Mouse (Mus musculus): ENCODE results near the gene Vps4b.

The Vps4b gene

DNA sequence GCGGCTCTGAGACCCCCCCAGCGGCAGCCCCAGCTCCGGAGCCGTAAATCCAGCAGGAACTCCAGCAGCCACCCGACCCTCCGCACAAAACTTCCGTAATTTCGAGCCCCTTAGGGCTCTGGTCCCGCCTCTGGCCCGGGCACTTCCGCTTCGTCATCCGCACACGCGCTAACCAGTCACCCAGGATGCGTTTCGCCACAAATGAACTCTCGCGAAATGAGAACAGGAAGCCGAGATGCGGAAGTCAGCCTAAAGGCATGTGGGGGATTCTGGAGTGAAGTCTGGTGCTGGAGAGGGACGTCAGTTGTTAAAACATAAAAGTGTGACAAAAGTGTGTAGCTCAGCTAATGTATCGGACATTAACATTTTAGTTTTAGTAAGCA lies at the start of gene Vps4b:
TSS of gene Vps4b (minus strand) at position 187 of the 383 bp plus-strand sequence.
- peak; percentile 89 to 91 for DNase-seq (ENCODE audit: low spot score in 2 of 2)

DNA sequence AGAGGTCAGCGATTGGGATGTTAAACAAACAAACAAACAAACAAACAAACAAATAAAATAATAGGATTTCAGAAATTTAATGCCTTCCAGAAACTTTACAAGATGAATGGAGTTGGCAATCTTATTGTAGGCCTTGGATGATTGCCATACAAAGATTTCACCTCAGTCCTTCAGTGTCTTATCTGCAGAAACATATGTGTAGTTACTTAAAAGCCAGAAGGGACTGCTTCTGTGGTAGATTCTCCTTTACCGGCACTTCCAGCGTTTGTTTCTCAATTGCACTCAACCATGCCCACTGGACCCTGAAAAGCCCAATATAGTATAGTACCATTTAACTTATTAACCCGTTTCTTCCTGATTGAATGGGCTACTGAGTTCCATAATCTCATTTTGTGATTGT lies 32.3 kb upstream of the Vps4b start:
- DNase-seq (ENCODE audit: low spot score in 2 of 2), result no peak

DNA sequence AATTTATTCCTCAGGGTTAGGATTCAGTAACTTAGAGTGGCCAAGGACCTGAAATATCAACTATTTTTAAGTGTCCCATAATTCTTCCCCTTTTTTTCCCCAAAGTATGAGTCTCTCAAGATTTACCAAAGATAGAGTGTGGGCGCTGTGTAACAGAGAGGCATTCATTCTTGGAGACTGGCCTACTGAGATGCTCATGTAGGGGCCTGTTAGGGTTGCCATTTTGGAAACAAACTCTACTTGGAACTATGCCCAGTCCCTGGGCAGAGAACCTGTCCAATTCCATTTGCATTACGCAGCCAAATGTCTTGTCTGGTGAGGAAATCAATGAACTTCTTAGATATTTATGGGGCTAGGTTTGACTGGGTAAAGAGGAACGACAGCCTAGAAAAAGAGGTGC lies 25.8 kb upstream of the Vps4b start:
- no peak for DNase-seq (ENCODE audit: low spot score in 2 of 2)

DNA sequence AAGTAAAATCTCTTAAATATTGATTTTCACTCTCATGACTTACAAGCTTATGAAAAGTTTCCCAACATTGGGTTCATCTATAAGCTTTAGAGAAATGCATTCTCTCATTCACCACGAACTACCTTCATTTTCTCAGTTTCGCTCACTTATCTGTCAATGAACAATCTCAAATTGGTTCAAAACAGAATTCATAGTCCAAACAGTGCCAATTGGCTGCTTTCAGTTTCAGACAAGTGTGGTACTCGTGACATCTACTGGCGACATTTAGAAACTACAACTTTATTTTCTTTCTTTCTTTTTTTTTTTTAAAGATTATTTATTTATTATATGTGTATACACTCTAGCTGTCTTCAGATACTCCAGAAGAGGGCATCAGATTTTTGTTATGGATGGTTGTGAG lies 21.8 kb upstream of the Vps4b start:
- DNase-seq (ENCODE audit: low spot score in 2 of 2), result no peak

DNA sequence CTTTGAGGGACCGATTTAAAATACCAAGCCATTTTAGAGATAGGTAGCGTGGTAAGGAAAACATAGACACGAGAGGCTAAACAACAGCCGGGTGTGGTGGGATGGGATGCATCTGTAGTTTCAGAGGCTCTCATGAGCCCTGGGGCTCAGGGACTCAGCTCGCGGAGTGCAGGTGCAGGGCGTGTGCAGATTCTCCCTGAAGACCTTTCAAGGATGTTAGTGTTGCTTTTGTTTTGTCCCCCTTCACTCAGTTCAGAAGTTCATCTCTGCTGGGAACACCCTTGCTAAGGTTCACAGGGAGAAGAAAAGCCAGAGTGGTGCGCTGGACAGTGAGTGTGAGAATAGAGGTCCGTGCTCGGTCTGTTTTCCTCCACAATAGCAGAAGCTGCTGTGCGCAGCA lies 20.2 kb upstream of the Vps4b start:
- DNase-seq (ENCODE audit: low spot score in 2 of 2), result no peak

DNA sequence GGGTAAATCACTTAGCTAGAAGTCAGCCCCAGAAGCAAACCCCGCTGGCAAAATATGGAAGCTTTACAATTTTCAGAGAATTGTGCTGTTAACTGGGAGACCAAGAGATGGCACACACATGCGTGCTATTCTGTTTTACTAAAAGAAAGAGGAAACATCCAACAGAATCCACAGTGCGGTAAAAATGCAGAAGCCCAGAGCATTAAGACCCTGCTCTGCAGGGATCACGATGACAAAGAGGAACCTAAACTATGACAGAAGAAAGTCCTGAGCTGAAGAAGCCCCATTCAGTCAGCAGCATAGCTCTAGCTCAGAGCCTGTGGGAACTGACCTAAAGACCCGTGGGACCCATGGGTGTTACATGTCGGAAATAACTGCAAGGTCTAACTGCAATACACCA lies 18.7 kb upstream of the Vps4b start:
- no peak for DNase-seq (ENCODE audit: low spot score in 2 of 2)

DNA sequence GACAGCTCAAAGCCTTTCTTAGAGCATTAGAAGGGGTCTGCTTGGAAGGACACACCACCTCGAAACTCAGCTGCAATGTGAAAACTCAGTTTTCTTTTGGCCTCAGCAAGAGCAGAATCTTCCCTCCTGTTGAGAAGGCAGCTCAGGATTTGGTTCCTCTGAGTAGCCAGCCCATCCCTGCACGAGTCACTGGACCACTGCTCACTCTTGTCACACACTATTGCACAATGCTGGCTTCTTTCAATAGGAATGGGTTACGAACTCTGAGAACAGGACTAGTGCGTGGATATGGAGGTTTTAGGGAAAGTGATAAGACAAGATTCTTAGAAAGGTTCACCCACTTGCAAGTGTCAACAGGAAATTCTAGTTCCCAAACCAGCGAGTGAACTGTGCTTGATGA lies 18.3 kb upstream of the Vps4b start:
- DNase-seq (ENCODE audit: low spot score in 2 of 2), result no peak

DNA sequence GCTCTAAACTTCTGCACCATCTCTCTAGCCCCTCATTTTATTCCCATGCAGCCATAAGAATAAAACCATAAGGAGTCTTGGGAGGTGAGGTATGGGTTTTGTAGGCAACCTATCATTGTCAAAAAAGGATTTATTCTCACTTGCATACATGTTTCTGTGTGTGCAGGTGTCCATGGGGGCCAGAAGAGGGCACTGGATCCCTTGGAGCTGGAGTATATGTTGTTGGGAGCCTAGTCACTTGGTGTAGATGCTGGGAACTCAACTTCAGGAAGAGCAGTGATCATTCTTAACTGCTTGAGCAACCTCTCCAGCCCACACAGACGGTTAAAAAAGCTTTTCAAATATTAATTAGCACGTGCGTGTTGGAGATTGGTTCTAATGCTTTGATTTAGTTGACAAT lies 3.4 kb upstream of the Vps4b start:
- DNase-seq (ENCODE audit: low spot score in 2 of 2), result no peak

DNA sequence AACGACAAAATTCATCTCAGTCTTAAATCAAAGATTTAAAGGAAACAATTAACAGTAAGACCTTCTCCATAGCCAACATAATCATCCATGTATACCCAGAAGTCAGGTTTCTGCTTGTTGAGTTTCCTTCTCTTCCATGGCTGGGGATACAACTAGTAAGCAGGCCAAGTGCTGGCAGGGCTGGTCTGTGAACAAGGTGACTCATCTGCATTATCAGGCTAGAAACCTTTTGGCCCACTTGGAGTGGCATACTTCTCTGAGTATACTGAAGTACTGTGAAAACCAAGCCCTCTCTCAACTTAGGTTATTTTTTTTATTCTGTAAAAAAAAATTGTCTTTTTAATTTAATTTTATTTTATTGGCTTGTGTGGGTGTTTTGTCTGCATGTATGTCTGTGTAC lies 2.9 kb upstream of the Vps4b start:
- DNase-seq (ENCODE audit: low spot score in 2 of 2), result no peak

DNA sequence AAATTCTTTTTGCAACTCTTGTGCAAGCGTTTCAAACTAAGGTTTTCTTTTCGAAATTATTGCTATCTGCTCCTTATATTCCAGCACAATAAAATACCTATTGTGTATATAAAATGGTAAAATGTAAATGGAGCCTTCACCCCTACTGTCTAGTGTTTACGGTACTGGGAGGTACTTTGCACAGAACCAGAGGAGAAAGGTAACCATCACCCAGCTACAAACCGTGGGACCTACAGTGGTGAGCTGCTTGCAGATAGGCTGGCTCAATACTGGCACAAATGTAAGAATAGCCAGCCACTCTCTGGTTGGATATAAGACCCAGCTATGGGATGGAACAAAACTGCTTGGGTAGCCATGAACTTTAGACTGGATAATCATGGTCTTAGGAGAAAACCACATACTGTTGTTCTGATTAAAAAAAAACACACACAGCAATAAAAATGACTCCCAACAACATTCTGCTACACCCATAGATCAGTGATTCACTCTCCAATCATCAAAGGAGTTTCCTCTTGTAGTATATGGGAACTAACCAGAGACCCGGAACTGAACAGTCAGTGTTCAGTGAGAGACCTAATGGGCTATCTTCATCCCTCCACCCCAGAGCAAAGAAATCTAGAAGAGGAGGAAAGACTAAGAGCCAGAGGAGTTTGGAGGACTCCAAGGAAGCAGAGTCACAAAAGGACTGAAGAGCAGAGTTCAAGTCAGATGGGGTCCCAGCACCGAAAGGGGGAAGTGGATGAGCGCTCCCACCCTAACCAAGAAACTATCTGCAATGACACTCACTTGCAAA lies 655 bp upstream of the Vps4b start:
- DNase-seq (ENCODE audit: low spot score in 2 of 2), result no peak

DNA sequence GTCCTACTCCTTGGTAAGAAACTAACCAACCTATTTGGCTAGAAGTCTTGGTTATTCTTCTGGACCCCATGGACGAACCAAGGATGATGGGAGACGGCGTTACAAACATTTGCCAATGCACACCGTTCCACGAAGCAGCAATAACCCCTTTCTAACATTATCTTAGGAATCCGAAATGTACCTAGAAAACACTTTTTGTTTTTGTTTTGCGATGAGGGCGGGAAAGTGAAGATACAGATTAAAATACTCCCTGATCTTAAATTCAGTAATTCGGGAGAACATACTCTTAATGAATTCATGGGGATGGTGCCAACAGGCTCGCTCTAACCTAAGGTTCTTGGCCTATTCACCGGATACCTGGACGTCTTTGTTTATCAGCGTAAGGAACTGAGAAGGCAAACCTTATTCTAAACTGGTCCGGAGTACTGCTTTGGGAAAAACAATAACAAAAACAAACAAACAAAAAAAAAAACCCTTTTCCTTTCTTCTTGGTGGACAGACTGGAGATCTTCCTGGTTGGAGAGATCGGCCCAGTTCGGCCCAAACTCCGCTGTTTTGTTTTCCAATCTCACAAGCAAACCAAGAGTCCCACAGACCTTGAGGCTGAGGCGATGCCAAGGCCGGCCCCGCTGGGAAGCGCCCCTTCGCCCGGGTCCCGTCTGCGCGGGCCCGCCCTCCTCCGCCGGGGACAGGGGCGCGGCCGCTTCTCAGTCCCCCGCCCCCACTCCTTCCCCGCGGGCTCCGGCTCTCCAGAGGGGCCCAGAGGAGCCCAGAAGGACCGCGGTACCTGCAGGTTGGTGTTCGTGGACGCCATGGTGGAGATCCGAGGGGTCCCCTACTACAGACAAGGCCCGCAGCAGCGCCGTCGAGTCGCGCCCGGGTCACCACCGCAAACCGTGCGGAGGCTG lies 640 bp downstream of the Vps4b start:
- DNase-seq (ENCODE audit: low spot score in 2 of 2), result no peak

DNA sequence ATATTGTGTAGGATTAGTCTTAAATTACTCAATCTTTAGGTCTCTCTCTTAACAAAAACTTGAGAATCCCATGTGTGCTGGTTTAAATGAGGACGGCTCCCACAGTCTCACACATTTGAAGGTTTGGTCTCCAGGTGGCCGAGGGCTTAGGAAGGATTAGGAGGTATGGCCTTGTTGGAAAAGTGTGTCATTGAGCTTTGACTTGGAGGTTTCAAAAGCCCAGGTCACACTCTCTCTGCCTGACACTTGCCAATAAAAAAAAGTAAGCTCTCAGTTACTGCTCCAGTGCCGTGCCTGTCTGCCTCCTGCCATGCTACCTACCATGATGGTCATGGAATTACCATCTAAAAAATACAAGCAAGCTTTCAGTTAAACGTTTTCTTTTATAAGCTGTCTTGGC lies 21.6 kb downstream of the Vps4b start:
- no peak for DNase-seq (ENCODE audit: low spot score in 2 of 2)

DNA sequence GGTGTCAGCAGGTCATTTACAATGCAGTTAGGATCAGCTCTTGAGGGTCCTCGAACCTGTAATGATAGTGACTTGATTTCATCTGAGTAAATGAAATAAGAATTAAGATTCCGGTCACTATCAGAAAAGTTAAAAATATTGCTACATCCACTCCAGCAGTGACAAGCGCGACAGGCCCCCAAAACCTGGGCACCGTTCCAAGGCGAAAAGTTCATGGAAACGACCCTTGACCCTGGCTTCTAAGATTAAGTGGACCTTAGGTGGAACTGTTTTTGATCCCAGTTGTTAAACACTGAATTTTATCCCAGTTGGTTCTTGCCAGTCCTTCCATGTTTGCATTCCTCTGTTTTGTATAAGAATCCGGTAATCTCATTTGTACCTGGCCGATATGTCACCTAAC lies 22.4 kb downstream of the Vps4b start:
- no peak for DNase-seq (ENCODE audit: low spot score in 2 of 2)

DNA sequence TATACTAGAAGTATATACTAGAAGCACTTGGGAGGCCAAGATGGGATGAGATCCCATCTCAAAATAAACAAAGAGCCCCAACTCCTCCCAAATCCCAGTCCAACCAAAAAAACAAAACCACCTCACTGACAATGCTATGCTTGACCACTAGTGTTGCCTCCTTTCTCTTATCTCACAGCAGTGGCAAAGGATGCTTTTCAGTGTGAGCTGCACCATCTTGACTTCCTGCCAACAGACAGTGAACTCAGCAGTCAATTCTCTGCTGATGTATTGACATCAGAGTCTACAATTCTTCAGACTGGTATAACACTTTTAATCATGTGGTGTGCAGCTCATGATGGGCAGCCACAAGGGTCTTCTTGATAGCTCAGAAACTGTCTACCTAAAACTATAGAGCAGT lies 27.8 kb downstream of the Vps4b start:
- no peak for DNase-seq (ENCODE audit: low spot score in 2 of 2)

DNA sequence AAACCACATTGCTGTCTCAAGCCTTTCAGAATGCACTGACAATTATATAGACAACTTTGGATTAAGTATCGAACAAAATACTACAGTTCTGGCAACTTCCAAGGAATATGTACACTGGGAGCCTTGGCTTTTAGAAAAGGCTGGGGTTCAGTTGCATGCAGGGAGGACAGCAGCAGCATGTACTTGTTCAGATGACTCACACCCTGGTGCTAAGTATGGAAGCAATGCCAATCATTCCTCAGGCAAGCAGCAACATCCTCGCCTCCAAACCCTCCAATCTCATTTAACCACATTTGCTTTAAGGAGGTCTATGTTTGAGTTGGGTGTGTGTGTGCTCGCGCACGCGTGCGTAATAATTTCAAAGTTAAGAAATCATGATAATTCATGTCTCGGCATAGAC lies 30.8 kb downstream of the Vps4b start:
- DNase-seq (ENCODE audit: low spot score in 2 of 2), result no peak

DNA sequence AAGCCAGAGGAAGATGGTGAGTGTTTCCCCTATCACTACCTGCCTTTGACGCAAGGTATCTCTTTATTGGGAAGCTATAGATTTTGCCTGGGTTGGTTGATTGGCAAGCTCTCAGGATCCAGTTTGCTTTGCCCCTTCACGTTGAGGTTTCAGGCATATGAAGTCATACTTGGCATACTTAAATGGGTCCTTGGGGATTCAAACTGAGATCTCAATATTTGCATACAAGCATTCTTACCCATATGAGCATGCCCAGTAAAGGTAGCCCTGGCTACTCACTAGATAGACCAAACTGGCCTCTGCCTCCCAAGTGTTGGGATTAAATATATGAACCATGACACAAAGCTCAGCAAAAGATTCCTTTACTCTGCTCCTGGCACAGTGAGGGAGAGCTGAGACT lies 31.7 kb downstream of the Vps4b start:
- no peak for DNase-seq (ENCODE audit: low spot score in 2 of 2)

DNA sequence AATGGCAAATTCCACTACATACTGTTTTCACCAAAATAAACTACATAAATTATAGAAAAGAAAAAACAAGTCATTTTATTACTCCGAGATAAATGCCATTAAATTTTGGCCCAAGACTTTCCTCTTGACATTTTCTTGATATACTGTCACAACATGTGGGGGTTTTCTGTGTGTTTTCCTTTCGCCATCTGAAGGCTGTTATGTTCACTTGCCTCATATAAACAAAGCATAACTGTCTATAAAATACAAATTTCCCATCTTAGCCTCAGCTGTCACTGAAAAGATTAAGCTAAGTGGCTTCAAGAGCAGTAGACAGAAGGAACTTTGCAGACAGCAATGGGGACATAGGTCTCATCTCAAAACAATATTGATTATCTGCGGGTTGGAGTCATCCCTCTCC lies 32.2 kb downstream of the Vps4b start:
- DNase-seq (ENCODE audit: low spot score in 2 of 2), result no peak

DNA sequence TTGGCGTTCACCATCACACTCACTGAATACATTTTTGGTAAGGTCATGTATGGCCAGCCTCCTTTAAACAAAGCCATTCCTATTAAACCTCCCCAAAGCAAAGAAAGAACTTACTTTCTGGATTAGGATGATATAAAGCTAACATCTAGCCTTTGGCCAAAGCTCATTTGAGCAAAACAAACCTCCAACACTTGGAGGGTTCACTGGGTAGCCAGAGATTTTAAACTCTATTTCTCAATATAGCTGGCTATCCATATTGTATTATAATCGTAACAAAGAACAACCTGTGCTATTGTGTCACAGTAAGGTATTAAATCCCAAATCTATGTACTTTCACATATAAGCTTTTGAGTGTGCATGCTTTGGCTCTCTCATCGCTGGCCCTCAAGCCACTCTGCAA lies 35.8 kb downstream of the Vps4b start:
- DNase-seq (ENCODE audit: low spot score in 2 of 2), result no peak

DNA sequence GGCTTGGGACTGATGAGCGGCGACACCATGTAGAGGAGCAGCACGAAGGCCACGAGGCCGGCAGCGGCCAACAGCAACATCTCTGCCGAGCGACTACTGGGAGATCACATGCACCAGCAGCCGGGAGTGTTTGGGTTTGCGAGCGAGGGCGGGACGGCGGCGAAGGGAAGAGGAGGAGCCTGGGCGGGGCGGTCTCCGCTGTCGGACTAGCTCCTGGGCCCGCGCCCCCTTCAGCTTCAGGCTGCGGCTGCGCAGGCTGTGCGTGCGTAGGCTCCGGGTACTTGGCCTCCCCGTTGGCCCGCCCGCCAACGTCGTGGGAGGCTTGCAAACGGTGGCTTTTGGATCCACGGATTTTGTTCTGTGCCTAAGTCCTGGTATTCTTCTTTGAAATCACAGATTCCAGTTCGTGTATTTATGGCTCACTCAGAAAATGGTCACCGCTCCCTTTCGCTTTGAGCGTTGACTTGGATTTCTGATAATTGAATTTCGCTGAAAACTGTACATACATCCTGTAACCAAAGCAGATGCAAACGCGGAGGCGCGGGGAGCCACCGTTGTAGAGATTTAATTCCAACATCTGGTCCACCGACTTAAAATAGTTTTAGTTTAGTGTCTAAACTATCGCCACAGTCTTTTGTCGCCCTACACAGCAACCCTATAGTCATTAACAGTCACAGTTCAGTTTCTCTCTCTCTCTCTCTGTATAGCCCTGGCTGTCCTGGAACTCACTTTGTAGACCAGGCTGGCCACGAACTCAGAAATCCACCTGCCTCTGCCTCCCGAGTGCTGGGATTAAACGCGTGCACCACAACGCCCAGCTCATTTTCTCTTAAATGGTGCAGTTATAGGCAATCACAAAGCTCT lies 36.7 kb downstream of the Vps4b start, which contains the start of gene Kdsr:
TSS of gene Kdsr (minus strand) at position 156 of the 864 bp plus-strand sequence.
- DNase-seq (ENCODE audit: low spot score in 2 of 2), result peak; percentile 96

DNA sequence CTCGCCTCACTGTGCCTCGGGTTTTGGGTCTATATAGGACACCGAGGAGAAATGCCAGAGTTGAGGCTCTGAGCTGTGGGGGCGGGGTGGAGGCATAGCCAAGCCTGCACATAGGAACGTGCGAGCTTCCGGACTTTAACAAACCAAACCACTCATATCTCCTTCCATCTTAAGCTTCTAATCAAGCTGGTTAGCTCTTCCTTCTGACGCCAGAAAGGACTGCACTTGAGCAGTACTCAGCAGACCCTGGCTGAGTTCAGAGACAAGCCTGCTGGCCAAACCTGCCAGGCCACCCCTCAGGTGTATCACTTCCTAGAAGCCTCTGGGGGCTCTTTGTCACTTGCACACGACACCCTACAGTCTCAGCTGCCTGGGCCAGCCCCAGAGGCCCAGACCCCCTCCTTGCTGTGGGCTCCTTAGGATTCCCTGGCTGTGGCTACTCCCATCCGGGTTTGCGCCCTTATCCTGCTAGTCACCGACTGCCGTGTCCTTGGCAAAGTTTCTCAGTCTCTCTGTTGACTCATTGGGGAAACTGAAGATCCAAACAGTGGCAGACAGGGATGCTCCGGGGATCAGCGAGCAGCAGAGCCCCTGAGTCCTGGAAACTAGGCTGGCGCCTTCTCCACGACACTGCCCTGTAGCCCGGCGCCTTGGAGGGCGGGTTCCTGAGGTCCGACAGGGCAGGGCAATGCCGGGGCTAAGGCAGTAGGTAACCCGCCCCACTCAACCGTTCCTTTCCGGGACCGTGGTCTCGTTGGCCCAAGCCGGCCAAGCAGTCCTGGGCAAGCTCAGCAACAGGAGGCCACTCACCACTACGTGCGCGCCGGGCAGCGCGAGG lies 37.6 kb downstream of the Vps4b start:
- peak in 1 of 2 experiments; percentile 18 for DNase-seq (ENCODE audit: low spot score in 2 of 2)

DNA sequence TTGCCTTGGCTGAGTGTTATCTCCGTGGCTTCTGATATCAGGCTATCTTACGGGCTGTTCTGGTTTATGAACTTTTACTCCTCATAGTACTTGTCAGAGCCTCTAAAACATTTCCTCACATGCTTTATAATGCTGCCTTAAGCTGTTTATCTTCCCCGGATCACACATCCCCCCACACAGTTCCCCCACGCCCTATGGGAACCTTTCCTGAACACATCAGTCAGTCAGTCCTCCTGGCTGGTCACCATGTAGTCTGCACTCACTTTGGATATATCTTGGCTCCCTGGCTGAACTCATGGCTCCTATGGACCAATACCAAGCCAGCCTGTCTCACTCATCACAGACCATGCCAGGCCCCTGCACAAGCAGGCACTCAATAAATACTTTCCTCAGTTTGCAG lies 39.9 kb downstream of the Vps4b start:
- no peak for DNase-seq (ENCODE audit: low spot score in 2 of 2)

Measured in frontal cortex, postnatal 10 days (tissue).